Mouse (Mus musculus): Measurements from ENCODE around the gene Havcr1.

GRCm38 (mm10) chr11:46731541-46732070 is 3.3 kb upstream of the Havcr1 start:
- TF ChIP-seq POLR2A (IDR thresholded peaks at IDR 0.05; ENCODE audit: extremely low read depth, insufficient read depth, low read length), result no peak
- no peak for TF ChIP-seq CTCF (IDR thresholded peaks at IDR 0.05; ENCODE audit: low read depth, low read length)

All from liver, adult 2 months (tissue).